Mouse (Mus musculus) frontal cortex, postnatal 25 days (tissue): ENCODE data around the gene Sash1.

ENCODE experiments used
- DNase-seq, 2 experiments: peaks; one replicate each; pipeline ENCODE4 v3.0.0; 2022; ENCODE audit warnings: low spot score in 2 of 2

The Sash1 gene

GRCm38 (mm10) chr10:8851625-8852024 is 34.2 kb downstream of the Sash1 start:
- no peak for DNase-seq

GRCm38 (mm10) chr10:8847974-8848373 is 37.9 kb downstream of the Sash1 start:
- DNase-seq = no peak

- no peak for DNase-seq
Observed at GRCm38 (mm10) chr10:8846258-8846657, 39.6 kb downstream of the Sash1 start.

- no peak for DNase-seq
Observed at GRCm38 (mm10) chr10:8845230-8845770, 40.6 kb downstream of the Sash1 start.

- no peak for DNase-seq
Observed at GRCm38 (mm10) chr10:8839956-8840355, 45.9 kb downstream of the Sash1 start.

GRCm38 (mm10) chr10:8833816-8834464 is 51.9 kb downstream of the Sash1 start:
- DNase-seq = no peak

- no peak for DNase-seq
Observed at GRCm38 (mm10) chr10:8826303-8826702, 59.6 kb downstream of the Sash1 start.

GRCm38 (mm10) chr10:8825874-8826273 is 60.0 kb downstream of the Sash1 start:
- DNase-seq = no peak

- DNase-seq = no peak
Observed at GRCm38 (mm10) chr10:8818066-8818465, 67.8 kb downstream of the Sash1 start.

- DNase-seq = no peak
Observed at GRCm38 (mm10) chr10:8813984-8814578, 71.8 kb downstream of the Sash1 start.

- no peak for DNase-seq
Observed at GRCm38 (mm10) chr10:8813259-8813658, 72.6 kb downstream of the Sash1 start.

- DNase-seq = no peak
Observed at GRCm38 (mm10) chr10:8812807-8813206, 73.1 kb downstream of the Sash1 start.

- DNase-seq = no peak
Observed at GRCm38 (mm10) chr10:8811261-8812039, 74.4 kb downstream of the Sash1 start.

GRCm38 (mm10) chr10:8810496-8810895 is 75.4 kb downstream of the Sash1 start:
- DNase-seq = no peak

GRCm38 (mm10) chr10:8808383-8808782 is 77.5 kb downstream of the Sash1 start:
- DNase-seq = no peak

GRCm38 (mm10) chr10:8807581-8807980 is 78.3 kb downstream of the Sash1 start:
- DNase-seq = no peak

- DNase-seq = no peak
Observed at GRCm38 (mm10) chr10:8805402-8805801, 80.5 kb downstream of the Sash1 start.

GRCm38 (mm10) chr10:8804292-8804691 is 81.6 kb downstream of the Sash1 start:
- no peak for DNase-seq

- no peak for DNase-seq
Observed at GRCm38 (mm10) chr10:8801719-8802347, 84.0 kb downstream of the Sash1 start.

- peak in 1 of 2 experiments; percentile 46 for DNase-seq
Observed at GRCm38 (mm10) chr10:8801139-8801613, 84.7 kb downstream of the Sash1 start.

- no peak for DNase-seq
Observed at GRCm38 (mm10) chr10:8797826-8798225, 88.0 kb downstream of the Sash1 start.

GRCm38 (mm10) chr10:8795336-8795735 is 90.5 kb downstream of the Sash1 start:
- peak; percentile 51 to 63 for DNase-seq
